Mouse (Mus musculus) midbrain, postnatal 0 days (tissue): ENCODE measurements at regions not wholly inside any gene's neighbourhood (a gene's known extent, or its start where the extent isn't known, plus 50 kb on each side); places are given as distances from the start of the nearest gene placed in this dataset.

ENCODE experiments used
- ATAC-seq: fragments of 200-750 bp; cut with Nextera tagmentation; 2 replicates; pipeline ENCODE4 v1.8.0; 2017; ENCODE audit warnings: moderate number of reproducible peaks, mild to moderate bottlenecking, moderate TSS enrichment, moderate library complexity; ENCODE audit not compliant: low FRiP score
- DNase-seq: peaks from one replicate; pipeline ENCODE4 v3.0.0-alpha.2; 2015; ENCODE audit warnings: low spot score
- H3K27ac ChIP-seq: fragments of 300-500 bp; sonication (generic); 2 replicates; pipeline ENCODE4 v1.5.1; 2014; ENCODE audit warnings: low read depth, mild to moderate bottlenecking, low read length, mixed read lengths
- H3K27me3 ChIP-seq: fragments of 300-500 bp; sonication (generic); 2 replicates; pipeline ENCODE4 v1.6.1; 2014; ENCODE audit warnings: low read length, control low read depth, mixed read lengths; ENCODE audit not compliant: insufficient read depth
- H3K36me3 ChIP-seq: fragments of 300-500 bp; sonication (generic); 2 replicates; pipeline ENCODE4 v1.6.1; 2014; ENCODE audit warnings: low read length, control low read depth, mixed read lengths; ENCODE audit not compliant: insufficient read depth
- H3K4me1 ChIP-seq: fragments of 300-500 bp; sonication (generic); 2 replicates; pipeline ENCODE4 v1.6.1; 2014; ENCODE audit warnings: mild to moderate bottlenecking, control low read depth, antibody characterized with exemption, low read length, mixed read lengths; ENCODE audit not compliant: insufficient read depth
- H3K4me2 ChIP-seq: fragments of 300-500 bp; sonication (generic); 2 replicates; pipeline ENCODE4 v1.6.1; 2014; ENCODE audit warnings: low read depth, mild to moderate bottlenecking, low read length, mixed read lengths; ENCODE audit not compliant: poor library complexity, severe bottlenecking
- H3K4me3 ChIP-seq: fragments of 300-500 bp; sonication (generic); 2 replicates; pipeline ENCODE4 v1.5.1; 2014; ENCODE audit warnings: low read depth, mild to moderate bottlenecking, low read length, moderate library complexity
- H3K9ac ChIP-seq: fragments of 300-500 bp; sonication (generic); replicated peaks from 2 replicates; pipeline ENCODE4 v1.6.1; 2014; ENCODE audit warnings: mild to moderate bottlenecking, low read length, moderate library complexity, mixed read lengths; ENCODE audit not compliant: poor library complexity, severe bottlenecking
- H3K9me3 ChIP-seq: fragments of 300-500 bp; sonication (generic); 2 replicates; pipeline ENCODE4 v1.6.1; 2016; ENCODE audit warnings: low read length, control low read depth
- CTCF ChIP-seq: IDR thresholded peaks from 2 replicates; pipeline ENCODE4 v1.5.1; 2016; ENCODE audit warnings: antibody characterized with exemption, mild to moderate bottlenecking
- WGBS: fragments of 180-500 bp; shearing (Covaris S2); extraction: QIAGEN DNeasy Blood & Tissue Kit; methylation state at CpG from one replicate; pipeline ENCODE4 v1.1.7; 2014; 5-methylcytosine and 5-hydroxymethylcytosine counted together

DNA sequence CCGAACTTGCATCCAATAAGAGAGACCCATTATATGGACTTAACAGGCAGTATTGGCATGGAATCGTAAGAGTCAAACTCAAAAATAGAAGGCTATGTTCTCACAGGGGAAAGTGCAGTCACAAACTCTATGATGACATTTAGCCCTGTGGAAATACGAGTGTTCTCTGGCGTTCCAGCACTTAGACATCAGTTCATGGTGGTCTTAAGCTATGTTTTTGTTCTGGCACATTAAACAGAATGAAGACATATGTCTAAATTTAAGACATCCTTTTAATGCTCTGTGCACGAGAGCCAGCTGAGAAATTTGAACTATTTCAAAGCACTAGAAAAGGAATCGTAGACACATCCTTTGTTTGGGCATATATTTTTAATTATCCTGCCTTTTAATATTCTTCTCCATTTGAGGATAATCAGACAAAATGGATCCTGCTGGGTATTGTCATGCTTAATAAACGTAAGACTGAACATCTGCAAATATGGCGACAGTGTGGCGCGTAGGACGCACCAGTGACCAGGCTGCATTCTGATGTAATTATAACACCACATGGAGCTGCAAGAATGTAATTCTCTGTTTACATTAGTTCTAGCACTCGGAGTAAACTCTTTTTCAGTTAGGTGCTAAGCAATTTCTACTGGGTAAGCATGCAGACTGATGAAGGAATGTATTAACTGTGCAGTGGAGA lies 114.3 kb downstream of the Dkk1 start:
- Histone ChIP-seq H3K4me2 (no peak overlapping the region), H3K9ac (no peak overlapping the region), H3K36me3 (no peaks in the 10 kb centered on the region), H3K9me3 (no peaks in the 10 kb centered on the region), H3K4me1 (no peaks in the 10 kb centered on the region), H3K4me3 (no peak overlapping the region), H3K27ac (no peak overlapping the region), H3K27me3 (no peaks in the 10 kb centered on the region)
- ATAC-seq (no peak), DNase-seq (no peak)
- WGBS: 61% methylated on average over 12 of the region's 12 CpGs
- no peak for TF ChIP-seq CTCF

DNA sequence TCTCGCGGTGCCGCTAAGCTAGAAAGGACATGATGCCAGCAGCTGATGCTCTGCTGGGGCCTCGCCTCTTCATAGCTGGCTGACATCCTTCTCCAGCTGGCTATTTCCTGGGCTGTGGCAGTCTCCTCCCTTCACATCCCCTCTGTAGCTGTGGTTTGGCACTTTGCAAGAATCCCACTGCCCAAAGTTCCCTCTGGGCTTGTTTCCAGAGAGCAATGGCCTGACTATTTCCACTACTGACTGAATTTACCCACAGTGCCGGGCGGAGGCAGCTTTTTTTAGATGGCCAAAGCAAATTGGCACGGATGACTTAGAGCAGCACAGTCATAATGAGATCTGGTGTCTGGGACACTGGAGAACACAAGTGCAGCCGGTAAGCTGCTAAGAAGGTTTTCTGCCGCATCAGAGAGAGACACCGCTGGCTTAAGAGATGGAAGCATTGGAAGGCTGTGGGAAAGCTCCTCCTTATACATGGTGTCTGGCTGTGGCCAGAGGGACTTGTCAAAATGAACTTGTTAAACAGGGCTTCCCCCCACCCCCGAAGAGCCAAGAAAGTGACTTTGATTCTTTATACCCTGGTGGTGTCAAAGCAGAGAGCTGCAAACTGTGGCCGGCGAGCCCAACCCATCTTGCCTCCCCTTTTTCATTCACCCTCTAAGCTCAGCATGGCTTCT lies 98.5 kb downstream of the Dkk1 start:
- TF ChIP-seq CTCF: no peak
- H3K4me1 ChIP-seq: no peaks in the 10 kb centered on the region
- H3K27me3 ChIP-seq: no peaks in the 10 kb centered on the region
- no peak overlapping the region for H3K4me3 ChIP-seq
- H3K36me3 ChIP-seq: no peaks in the 10 kb centered on the region
- DNase-seq: peak; percentile 73
- no peaks in the 10 kb centered on the region for H3K9me3 ChIP-seq
- no peak overlapping the region for H3K27ac ChIP-seq
- peak; percentile 65 for ATAC-seq
- no peak overlapping the region for H3K9ac ChIP-seq
- H3K4me2 ChIP-seq: peak overlapping the region; percentile 9; the same call in 1 of the 2 replicates
- 64% methylated on average over 13 of the region's 13 CpGs for WGBS

DNA sequence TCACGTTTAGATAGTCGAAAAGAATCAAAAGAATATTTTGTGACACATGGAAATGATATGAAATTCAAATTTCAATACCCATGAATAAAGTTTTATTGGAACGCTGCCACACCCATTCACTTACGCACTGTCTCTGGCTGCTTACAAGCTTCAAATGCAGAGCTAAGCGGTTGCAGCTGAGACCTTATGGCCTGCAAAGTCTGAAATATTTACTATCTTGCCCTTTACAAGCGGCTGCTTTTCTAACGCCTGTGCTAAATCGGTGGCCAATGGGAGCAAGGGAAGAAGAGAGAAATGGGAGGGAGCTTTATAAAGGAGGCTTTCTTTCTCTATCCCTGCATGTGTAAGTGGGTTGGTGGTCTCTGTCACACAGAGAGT lies 97.9 kb downstream of the Dkk1 start:
- no peak overlapping the region for H3K27ac ChIP-seq
- no peaks in the 10 kb centered on the region for H3K9me3 ChIP-seq
- H3K4me3 ChIP-seq: no peak overlapping the region
- no peak for TF ChIP-seq CTCF
- H3K4me2 ChIP-seq: 0 out of 2 replicates have a peak overlapping the region, but pooled peaks have one; percentile 9
- H3K9ac ChIP-seq: no peak overlapping the region
- ATAC-seq (no peak), DNase-seq (peak; percentile 31)
- no peaks in the 10 kb centered on the region for H3K36me3 ChIP-seq
- WGBS: 55% methylated on average over 8 of the region's 8 CpGs
- no peaks in the 10 kb centered on the region for H3K4me1 ChIP-seq
- H3K27me3 ChIP-seq: no peaks in the 10 kb centered on the region

DNA sequence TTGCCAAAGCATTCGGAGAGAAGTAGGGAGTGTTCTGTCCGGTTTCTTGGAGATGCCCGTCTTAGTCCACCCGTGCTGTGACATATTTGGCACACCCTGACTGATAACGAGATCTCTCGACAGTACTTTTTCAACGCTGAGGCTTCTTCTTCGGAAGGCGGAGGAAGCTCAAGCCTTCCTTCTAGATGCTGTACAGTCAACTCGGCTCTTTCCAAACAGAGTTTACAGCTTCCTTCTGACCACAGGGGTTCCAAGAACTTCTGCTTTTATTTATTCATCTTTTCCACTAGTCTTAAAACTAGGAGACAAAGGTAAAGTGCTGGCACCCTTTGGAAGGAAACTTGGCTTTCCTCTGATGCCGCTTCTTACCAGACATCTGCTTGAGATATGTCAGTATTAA lies 96.8 kb downstream of the Dkk1 start:
- WGBS: 89% methylated on average over 11 of the region's 11 CpGs

GRCm38 (mm10) chr19:30483436-30483835 lies 66.0 kb downstream of the Dkk1 start:
- no peaks in the 10 kb centered on the region; the same call in 1 of the 2 replicates for H3K27me3 ChIP-seq
- peak; percentile 2 for DNase-seq
- no peak overlapping the region for H3K4me2 ChIP-seq
- H3K9ac ChIP-seq: no peak overlapping the region
- WGBS: 27% methylated on average over 4 of the region's 4 CpGs
- no peaks in the 10 kb centered on the region for H3K9me3 ChIP-seq
- no peak for TF ChIP-seq CTCF
- no peak overlapping the region for H3K4me3 ChIP-seq
- no peaks in the 10 kb centered on the region for H3K4me1 ChIP-seq
- ATAC-seq: no peak
- no peaks in the 10 kb centered on the region for H3K36me3 ChIP-seq
- H3K27ac ChIP-seq: no peak overlapping the region

More for the DNA sequence above, 96.8 kb downstream of the Dkk1 start:
- H3K27me3 ChIP-seq: no peaks in the 10 kb centered on the region
- H3K4me3 ChIP-seq: no peak overlapping the region
- ATAC-seq: no peak
- no peaks in the 10 kb centered on the region for H3K9me3 ChIP-seq
- no peak for DNase-seq
- no peak overlapping the region for H3K4me2 ChIP-seq
- H3K9ac ChIP-seq: no peak overlapping the region
- no peaks in the 10 kb centered on the region for H3K4me1 ChIP-seq
- H3K27ac ChIP-seq: no peak overlapping the region
- no peaks in the 10 kb centered on the region for H3K36me3 ChIP-seq
- no peak for TF ChIP-seq CTCF

DNA sequence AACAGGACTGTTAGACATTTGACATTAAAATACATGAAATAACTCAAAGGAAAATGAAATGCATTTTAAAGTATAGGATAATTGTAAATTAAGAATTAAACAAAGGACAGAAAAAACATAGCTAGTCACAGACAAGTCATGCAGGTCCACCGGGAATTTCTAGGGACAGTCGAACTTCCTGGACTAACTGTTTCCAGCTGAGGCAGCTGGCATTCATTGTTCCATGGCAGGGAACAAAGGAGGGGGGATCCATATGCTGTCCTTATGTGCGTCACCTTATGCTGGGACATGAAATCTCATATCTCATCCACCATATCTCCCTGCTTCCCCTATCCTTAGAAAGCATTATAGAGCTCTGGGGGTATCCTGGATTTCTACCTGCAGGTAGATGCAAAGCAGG lies 59.7 kb downstream of the Dkk1 start:
- no peak overlapping the region for H3K9ac ChIP-seq
- H3K4me3 ChIP-seq: no peak overlapping the region
- no peaks in the 10 kb centered on the region; the same call in 1 of the 2 replicates for H3K27me3 ChIP-seq
- no peaks in the 10 kb centered on the region for H3K4me1 ChIP-seq
- no peak overlapping the region for H3K27ac ChIP-seq
- 57% methylated on average over 3 of the region's 3 CpGs for WGBS
- H3K9me3 ChIP-seq: no peaks in the 10 kb centered on the region
- no peaks in the 10 kb centered on the region for H3K36me3 ChIP-seq
- peak; percentile 2 for DNase-seq
- no peak for ATAC-seq
- no peak for TF ChIP-seq CTCF
- H3K4me2 ChIP-seq: no peak overlapping the region
